Mouse (Mus musculus): Measurements from ENCODE around the gene Znfx1. TPM values are rescaled to one million over a fixed set of nuclear protein-coding genes. Genes with fewer than 3 reads are reported as not detected.

Gene Znfx1
- polyA plus RNA-seq, 1 experiment from 2014 or later: 6.3 TPM

- Histone ChIP-seq H3K9me3 (ENCODE audit: low read length) (no peaks in the 10 kb centered on the region), H3K27me3 (ENCODE audit: insufficient read depth, low read length) (no peaks in the 10 kb centered on the region), H3K9ac (replicated peaks) (no peak overlapping the region), H3K4me3 (ENCODE audit: low read depth, low read length) (no peak overlapping the region), H3K4me1 (ENCODE audit: insufficient read depth) (no peaks in the 10 kb centered on the region), H3K36me3 (replicated peaks; ENCODE audit: insufficient read depth, low read length) (no peaks in the 10 kb centered on the region), H3K27ac (ENCODE audit: low read depth) (no peak overlapping the region), H3K4me2 (ENCODE audit: low read depth, low read length) (no peak overlapping the region)
- WGBS (ENCODE audit: insufficient replicate concordance): 81% methylated on average over 3 of the region's 3 CpGs
- TF ChIP-seq CTCF (IDR thresholded peaks at IDR 0.05; ENCODE audit: low read depth) (no peak), EP300 (IDR thresholded peaks at IDR 0.05; ENCODE audit: low read depth) (no peak)
- DNase-seq (no peak), ATAC-seq (no peak)
Measured at GRCm38 (mm10) chr2:167080387-167080786, 17.6 kb upstream of the Znfx1 start.

DNA sequence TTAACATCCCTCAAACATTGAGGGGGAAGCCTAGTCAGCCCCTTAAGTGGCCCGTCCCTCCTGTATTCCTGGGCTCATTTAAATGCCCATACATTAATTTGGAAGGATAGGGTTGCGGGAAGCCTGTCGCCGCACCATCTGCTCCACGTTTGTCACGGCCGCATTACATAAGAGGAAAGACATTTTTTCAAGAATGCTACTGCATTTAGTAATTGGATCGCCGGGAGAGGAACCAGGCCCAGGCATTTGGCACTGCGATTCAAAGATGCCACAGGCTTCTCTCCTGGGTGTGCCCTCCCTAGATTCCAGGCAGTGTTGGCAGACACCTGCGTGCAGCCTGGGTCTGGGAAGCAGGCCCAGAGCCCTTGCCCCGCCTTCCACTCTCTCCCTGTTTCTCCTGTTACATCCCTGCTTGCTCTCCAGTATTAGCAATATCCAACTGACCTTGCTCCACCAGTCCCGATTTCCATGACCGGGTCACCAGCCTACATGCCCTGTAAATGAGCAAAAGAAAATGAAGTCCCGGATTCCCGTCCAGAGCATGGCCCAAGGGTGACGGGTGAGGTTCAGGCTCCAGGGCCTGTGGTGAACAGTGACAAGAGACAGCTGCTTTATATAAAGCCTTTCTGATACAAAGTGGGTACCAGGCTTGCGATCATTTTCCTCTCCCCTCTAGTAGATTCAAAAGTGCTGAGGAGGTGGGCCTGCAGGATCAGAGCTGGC, 16.9 kb upstream of the Znfx1 start:
- no peak overlapping the region for H3K4me3 ChIP-seq (ENCODE audit: low read depth, low read length)
- ATAC-seq: no peak
- TF ChIP-seq EP300 (IDR thresholded peaks at IDR 0.05; ENCODE audit: low read depth) (no peak), CTCF (IDR thresholded peaks at IDR 0.05; ENCODE audit: low read depth) (no peak)
- no peak for DNase-seq
- no peak overlapping the region for H3K4me2 ChIP-seq (ENCODE audit: low read depth, low read length)
- H3K9me3 ChIP-seq (ENCODE audit: low read length): no peaks in the 10 kb centered on the region
- WGBS (ENCODE audit: insufficient replicate concordance): 80% methylated on average over 18 of the region's 18 CpGs
- H3K4me1 ChIP-seq (ENCODE audit: insufficient read depth): no peaks in the 10 kb centered on the region
- H3K27me3 ChIP-seq (ENCODE audit: insufficient read depth, low read length): no peaks in the 10 kb centered on the region
- H3K9ac ChIP-seq (replicated peaks): no peak overlapping the region
- no peaks in the 10 kb centered on the region for H3K36me3 ChIP-seq (replicated peaks; ENCODE audit: insufficient read depth, low read length)
- no peak overlapping the region for H3K27ac ChIP-seq (ENCODE audit: low read depth)

- 49% methylated on average over 9 of the region's 9 CpGs for WGBS (ENCODE audit: insufficient replicate concordance)
- Histone ChIP-seq H3K4me3 (ENCODE audit: low read depth, low read length) (no peak overlapping the region), H3K36me3 (replicated peaks; ENCODE audit: insufficient read depth, low read length) (no peaks in the 10 kb centered on the region), H3K4me2 (ENCODE audit: low read depth, low read length) (no peak overlapping the region), H3K27ac (ENCODE audit: low read depth) (no peak overlapping the region), H3K9me3 (ENCODE audit: low read length) (no peaks in the 10 kb centered on the region), H3K4me1 (ENCODE audit: insufficient read depth) (no peaks in the 10 kb centered on the region), H3K9ac (replicated peaks) (no peak overlapping the region), H3K27me3 (ENCODE audit: insufficient read depth, low read length) (no peaks in the 10 kb centered on the region)
- ATAC-seq (peak; percentile 21; the same call in 1 of the 2 replicates), DNase-seq (no peak)
- TF ChIP-seq CTCF (IDR thresholded peaks at IDR 0.05; ENCODE audit: low read depth): no peak
- no peak for TF ChIP-seq EP300 (IDR thresholded peaks at IDR 0.05; ENCODE audit: low read depth)
Measured at GRCm38 (mm10) chr2:167078931-167079495, 16.2 kb upstream of the Znfx1 start.

DNA sequence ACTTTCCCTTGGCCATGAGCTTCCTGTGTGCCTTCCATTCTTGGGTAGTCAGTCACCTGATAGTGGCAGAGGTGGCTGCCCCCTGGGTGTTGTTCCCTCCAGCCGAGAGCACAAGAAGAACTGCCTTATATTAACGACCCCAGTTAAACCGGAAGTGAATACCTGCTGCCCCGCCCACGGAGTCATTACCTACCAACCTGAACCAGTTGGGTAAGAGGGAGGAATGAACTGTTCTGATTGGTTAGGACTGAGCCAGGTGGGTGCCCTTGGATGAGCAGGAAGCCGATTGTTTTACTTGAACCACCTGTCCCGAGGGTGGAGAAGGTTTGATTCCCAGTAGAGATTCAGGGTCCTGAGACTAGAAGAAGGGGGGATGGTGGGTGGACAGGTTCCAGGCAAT, 15.7 kb upstream of the Znfx1 start:
- H3K9me3 ChIP-seq (ENCODE audit: low read length): no peaks in the 10 kb centered on the region
- H3K4me3 ChIP-seq (ENCODE audit: low read depth, low read length): no peak overlapping the region
- H3K4me1 ChIP-seq (ENCODE audit: insufficient read depth): no peaks in the 10 kb centered on the region
- no peaks in the 10 kb centered on the region for H3K36me3 ChIP-seq (replicated peaks; ENCODE audit: insufficient read depth, low read length)
- H3K4me2 ChIP-seq (ENCODE audit: low read depth, low read length): no peak overlapping the region
- 23% methylated on average over 7 of the region's 7 CpGs for WGBS (ENCODE audit: insufficient replicate concordance)
- no peak overlapping the region for H3K9ac ChIP-seq (replicated peaks)
- DNase-seq (no peak), ATAC-seq (no peak)
- no peaks in the 10 kb centered on the region for H3K27me3 ChIP-seq (ENCODE audit: insufficient read depth, low read length)
- no peak overlapping the region for H3K27ac ChIP-seq (ENCODE audit: low read depth)
- no peak for TF ChIP-seq CTCF (IDR thresholded peaks at IDR 0.05; ENCODE audit: low read depth)
- no peak for TF ChIP-seq EP300 (IDR thresholded peaks at IDR 0.05; ENCODE audit: low read depth)

DNA sequence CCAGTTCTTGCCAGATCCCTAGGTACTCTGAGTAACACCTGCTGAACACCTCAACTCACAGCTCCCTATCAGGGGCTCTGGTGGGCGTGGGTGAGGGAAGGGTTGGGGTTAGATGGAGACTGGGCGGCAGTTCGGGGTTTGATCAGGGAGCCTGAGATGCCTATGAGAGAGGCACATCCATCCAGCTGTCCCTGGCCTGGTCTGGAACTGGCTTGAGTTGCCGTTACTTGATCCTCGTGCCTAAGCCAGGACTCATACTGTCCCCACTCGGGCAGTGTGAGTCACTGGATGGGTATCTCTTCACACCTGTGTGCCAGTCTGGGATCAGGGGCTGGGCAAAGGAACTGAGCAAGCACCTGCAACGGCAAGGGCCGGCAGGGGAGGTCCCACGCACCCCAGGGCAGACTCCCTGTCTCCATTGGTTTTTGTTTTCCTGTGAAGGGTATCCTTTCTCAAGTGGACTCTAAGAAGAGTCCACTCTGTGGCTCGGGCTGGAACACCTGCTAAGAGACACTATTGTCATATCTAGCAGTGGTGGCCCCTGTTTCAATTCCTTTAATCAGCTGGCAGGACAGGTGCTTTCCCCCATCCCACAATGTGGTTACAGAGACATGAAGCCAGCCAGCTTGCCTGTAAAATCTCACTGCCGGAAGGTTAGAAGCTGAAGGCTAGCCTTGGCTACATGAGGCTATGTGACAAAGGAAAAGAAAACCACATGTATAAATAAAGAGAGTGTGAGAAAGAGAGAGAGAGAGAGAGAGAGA, 14.6 kb upstream of the Znfx1 start:
- ATAC-seq: no peak

DNA sequence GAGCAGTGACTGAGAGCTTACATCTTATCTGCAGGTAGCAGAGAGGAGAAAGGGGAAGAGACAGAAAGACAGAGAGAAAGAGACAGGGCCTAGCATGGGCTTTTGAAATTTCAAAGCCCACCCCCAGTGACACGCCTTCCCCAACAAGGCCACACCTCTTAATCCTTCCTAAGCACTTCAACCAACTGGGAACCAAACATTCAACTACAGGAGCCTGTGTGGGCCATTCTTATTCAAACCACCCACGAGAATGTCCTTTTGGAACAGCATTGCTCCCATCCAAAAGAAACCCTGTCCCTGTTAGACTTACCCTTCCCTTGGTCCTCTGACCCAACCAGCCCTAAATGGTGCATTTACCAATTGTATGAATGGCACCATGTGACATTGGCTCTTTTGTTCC, 13.9 kb upstream of the Znfx1 start:
- H3K4me3 ChIP-seq (ENCODE audit: low read depth, low read length): no peak overlapping the region
- no peak overlapping the region for H3K27ac ChIP-seq (ENCODE audit: low read depth)
- H3K9ac ChIP-seq (replicated peaks): no peak overlapping the region
- H3K9me3 ChIP-seq (ENCODE audit: low read length): no peaks in the 10 kb centered on the region
- ATAC-seq (no peak), DNase-seq (no peak)
- no peaks in the 10 kb centered on the region for H3K27me3 ChIP-seq (ENCODE audit: insufficient read depth, low read length)
- no peak overlapping the region for H3K4me2 ChIP-seq (ENCODE audit: low read depth, low read length)
- H3K4me1 ChIP-seq (ENCODE audit: insufficient read depth): no peaks in the 10 kb centered on the region
- TF ChIP-seq CTCF (IDR thresholded peaks at IDR 0.05; ENCODE audit: low read depth) (no peak), EP300 (IDR thresholded peaks at IDR 0.05; ENCODE audit: low read depth) (no peak)
- no peaks in the 10 kb centered on the region for H3K36me3 ChIP-seq (replicated peaks; ENCODE audit: insufficient read depth, low read length)
- 67% methylated on average over 2 of the region's 2 CpGs for WGBS (ENCODE audit: insufficient replicate concordance)

More for the DNA sequence above, 14.6 kb upstream of the Znfx1 start:
- H3K9me3 ChIP-seq (ENCODE audit: low read length): no peaks in the 10 kb centered on the region
- no peak overlapping the region for H3K27ac ChIP-seq (ENCODE audit: low read depth)
- TF ChIP-seq CTCF (IDR thresholded peaks at IDR 0.05; ENCODE audit: low read depth) (no peak), EP300 (IDR thresholded peaks at IDR 0.05; ENCODE audit: low read depth) (no peak)
- no peaks in the 10 kb centered on the region for H3K4me1 ChIP-seq (ENCODE audit: insufficient read depth)
- no peak overlapping the region for H3K9ac ChIP-seq (replicated peaks)
- H3K4me3 ChIP-seq (ENCODE audit: low read depth, low read length): no peak overlapping the region
- 79% methylated on average over 11 of the region's 11 CpGs for WGBS (ENCODE audit: insufficient replicate concordance)
- DNase-seq: no peak
- H3K4me2 ChIP-seq (ENCODE audit: low read depth, low read length): no peak overlapping the region
- no peaks in the 10 kb centered on the region for H3K36me3 ChIP-seq (replicated peaks; ENCODE audit: insufficient read depth, low read length)
- H3K27me3 ChIP-seq (ENCODE audit: insufficient read depth, low read length): no peaks in the 10 kb centered on the region
